Mouse (Mus musculus): Measurements from ENCODE around the gene Stard7. TPM values are rescaled to one million over a fixed set of nuclear protein-coding genes. Genes with fewer than 3 reads are reported as not detected.
"Not testable (repeated sequence)": the region's sequence is repeated elsewhere in the genome, so short reads cannot be mapped to it uniquely, and the experiment has no call there.

The Stard7 gene
- polyA plus RNA-seq, 1 experiment from 2014 or later = 94.5 TPM

GRCm38 (mm10) chr2:127272049-127272448 lies 2.0 kb downstream of the Stard7 start:
- ATAC-seq; H3K9me3 ChIP-seq (replicated peaks; ENCODE audit: control insufficient read depth, low read length, poor library complexity, severe bottlenecking); H3K27ac ChIP-seq (ENCODE audit: low read length); H3K36me3 ChIP-seq (ENCODE audit: control insufficient read depth, insufficient read depth, low read length); H3K27me3 ChIP-seq (ENCODE audit: control insufficient read depth, insufficient read depth, low read depth, low read length); H3K4me2 ChIP-seq (ENCODE audit: low read length); H3K4me3 ChIP-seq (ENCODE audit: low read depth, low read length); H3K9ac ChIP-seq (ENCODE audit: low read depth, low read length): not testable (repeated sequence)
- WGBS = 94% methylated on average over 4 of the region's 4 CpGs
- H3K4me1 ChIP-seq (ENCODE audit: control insufficient read depth, insufficient read depth, low read length) = peaks cover 36% of the 10 kb centered on the region

- ATAC-seq = no peak
- WGBS = 96% methylated on average over 3 of the region's 3 CpGs
Measured at GRCm38 (mm10) chr2:127272806-127273205, 2.8 kb downstream of the Stard7 start.

GRCm38 (mm10) chr2:127274590-127274989 lies 4.6 kb downstream of the Stard7 start:
- 93% methylated on average over 2 of the region's 2 CpGs for WGBS
- H3K27ac ChIP-seq (ENCODE audit: low read length) = no peak overlapping the region
- H3K4me3 ChIP-seq (ENCODE audit: low read depth, low read length) = no peak overlapping the region
- no peak overlapping the region for H3K9ac ChIP-seq (ENCODE audit: low read depth, low read length)
- H3K4me2 ChIP-seq (ENCODE audit: low read length) = no peak overlapping the region
- no peak for ATAC-seq
- no peaks in the 10 kb centered on the region for H3K9me3 ChIP-seq (replicated peaks; ENCODE audit: control insufficient read depth, low read length, poor library complexity, severe bottlenecking)
- no peaks in the 10 kb centered on the region; the same call in 1 of the 2 replicates for H3K36me3 ChIP-seq (ENCODE audit: control insufficient read depth, insufficient read depth, low read length)
- no peaks in the 10 kb centered on the region for H3K27me3 ChIP-seq (ENCODE audit: control insufficient read depth, insufficient read depth, low read depth, low read length)
- H3K4me1 ChIP-seq (ENCODE audit: control insufficient read depth, insufficient read depth, low read length) = peaks cover 36% of the 10 kb centered on the region

More at GRCm38 (mm10) chr2:127272806-127273205, 2.8 kb downstream of the Stard7 start:
- Histone ChIP-seq H3K4me3 (ENCODE audit: low read depth, low read length) (no peak overlapping the region), H3K9ac (ENCODE audit: low read depth, low read length) (no peak overlapping the region), H3K9me3 (replicated peaks; ENCODE audit: control insufficient read depth, low read length, poor library complexity, severe bottlenecking) (no peaks in the 10 kb centered on the region), H3K27ac (ENCODE audit: low read length) (no peak overlapping the region), H3K36me3 (ENCODE audit: control insufficient read depth, insufficient read depth, low read length) (no peaks in the 10 kb centered on the region; the same call in 1 of the 2 replicates), H3K4me2 (ENCODE audit: low read length) (no peak overlapping the region), H3K27me3 (ENCODE audit: control insufficient read depth, insufficient read depth, low read depth, low read length) (no peaks in the 10 kb centered on the region), H3K4me1 (ENCODE audit: control insufficient read depth, insufficient read depth, low read length) (peaks cover 36% of the 10 kb centered on the region)

GRCm38 (mm10) chr2:127275551-127276320 lies 5.7 kb downstream of the Stard7 start:
- Histone ChIP-seq H3K9ac (ENCODE audit: low read depth, low read length) (no peak overlapping the region), H3K9me3 (replicated peaks; ENCODE audit: control insufficient read depth, low read length, poor library complexity, severe bottlenecking) (no peaks in the 10 kb centered on the region), H3K4me3 (ENCODE audit: low read depth, low read length) (no peak overlapping the region), H3K27ac (ENCODE audit: low read length) (no peak overlapping the region), H3K36me3 (ENCODE audit: control insufficient read depth, insufficient read depth, low read length) (no peaks in the 10 kb centered on the region; the same call in 1 of the 2 replicates), H3K27me3 (ENCODE audit: control insufficient read depth, insufficient read depth, low read depth, low read length) (no peaks in the 10 kb centered on the region), H3K4me1 (ENCODE audit: control insufficient read depth, insufficient read depth, low read length) (peaks cover 36% of the 10 kb centered on the region), H3K4me2 (ENCODE audit: low read length) (no peak overlapping the region)
- ATAC-seq = no peak
- WGBS = 85% methylated on average over 5 of the region's 5 CpGs

GRCm38 (mm10) chr2:127278162-127278561 lies 8.1 kb downstream of the Stard7 start:
- H3K4me2 ChIP-seq (ENCODE audit: low read length) = no peak overlapping the region
- H3K4me1 ChIP-seq (ENCODE audit: control insufficient read depth, insufficient read depth, low read length) = peaks cover 17% of the 10 kb centered on the region
- ATAC-seq = no peak
- H3K9me3 ChIP-seq (replicated peaks; ENCODE audit: control insufficient read depth, low read length, poor library complexity, severe bottlenecking) = no peaks in the 10 kb centered on the region
- no peak overlapping the region for H3K27ac ChIP-seq (ENCODE audit: low read length)
- H3K9ac ChIP-seq (ENCODE audit: low read depth, low read length) = no peak overlapping the region
- H3K36me3 ChIP-seq (ENCODE audit: control insufficient read depth, insufficient read depth, low read length) = no peaks in the 10 kb centered on the region
- H3K4me3 ChIP-seq (ENCODE audit: low read depth, low read length) = no peak overlapping the region
- H3K27me3 ChIP-seq (ENCODE audit: control insufficient read depth, insufficient read depth, low read depth, low read length) = no peaks in the 10 kb centered on the region

GRCm38 (mm10) chr2:127292250-127292649 lies 22.2 kb downstream of the Stard7 start:
- ATAC-seq = no peak
- 89% methylated on average over 4 of the region's 4 CpGs for WGBS
- H3K4me2 ChIP-seq (ENCODE audit: low read length) = no peak overlapping the region
- H3K36me3 ChIP-seq (ENCODE audit: control insufficient read depth, insufficient read depth, low read length) = peaks cover 39% of the 10 kb centered on the region
- H3K4me1 ChIP-seq (ENCODE audit: control insufficient read depth, insufficient read depth, low read length) = no peaks in the 10 kb centered on the region
- H3K27me3 ChIP-seq (ENCODE audit: control insufficient read depth, insufficient read depth, low read depth, low read length) = no peaks in the 10 kb centered on the region
- no peak overlapping the region for H3K4me3 ChIP-seq (ENCODE audit: low read depth, low read length)
- H3K9ac ChIP-seq (ENCODE audit: low read depth, low read length) = no peak overlapping the region
- no peak overlapping the region for H3K27ac ChIP-seq (ENCODE audit: low read length)
- no peaks in the 10 kb centered on the region for H3K9me3 ChIP-seq (replicated peaks; ENCODE audit: control insufficient read depth, low read length, poor library complexity, severe bottlenecking)

GRCm38 (mm10) chr2:127297001-127297805 lies 27.2 kb downstream of the Stard7 start:
- no peak for ATAC-seq
- H3K4me3 ChIP-seq (ENCODE audit: low read depth, low read length) = no peak overlapping the region
- peaks cover 44% of the 10 kb centered on the region for H3K36me3 ChIP-seq (ENCODE audit: control insufficient read depth, insufficient read depth, low read length)
- 95% methylated on average over 7 of the region's 7 CpGs for WGBS
- no peak overlapping the region for H3K4me2 ChIP-seq (ENCODE audit: low read length)
- no peaks in the 10 kb centered on the region for H3K4me1 ChIP-seq (ENCODE audit: control insufficient read depth, insufficient read depth, low read length)
- H3K27me3 ChIP-seq (ENCODE audit: control insufficient read depth, insufficient read depth, low read depth, low read length) = no peaks in the 10 kb centered on the region
- H3K9me3 ChIP-seq (replicated peaks; ENCODE audit: control insufficient read depth, low read length, poor library complexity, severe bottlenecking) = no peaks in the 10 kb centered on the region
- no peak overlapping the region for H3K27ac ChIP-seq (ENCODE audit: low read length)
- no peak overlapping the region for H3K9ac ChIP-seq (ENCODE audit: low read depth, low read length)

GRCm38 (mm10) chr2:127298056-127298455 lies 28.0 kb downstream of the Stard7 start:
- Histone ChIP-seq H3K36me3 (ENCODE audit: control insufficient read depth, insufficient read depth, low read length) (peaks cover 39% of the 10 kb centered on the region), H3K9ac (ENCODE audit: low read depth, low read length) (no peak overlapping the region)

GRCm38 (mm10) chr2:127300701-127301100 lies 30.7 kb downstream of the Stard7 start:
- Histone ChIP-seq H3K4me2 (ENCODE audit: low read length) (no peak overlapping the region), H3K4me3 (ENCODE audit: low read depth, low read length) (no peak overlapping the region), H3K36me3 (ENCODE audit: control insufficient read depth, insufficient read depth, low read length) (peaks cover 29% of the 10 kb centered on the region), H3K27me3 (ENCODE audit: control insufficient read depth, insufficient read depth, low read depth, low read length) (no peaks in the 10 kb centered on the region), H3K9ac (ENCODE audit: low read depth, low read length) (no peak overlapping the region), H3K9me3 (replicated peaks; ENCODE audit: control insufficient read depth, low read length, poor library complexity, severe bottlenecking) (no peaks in the 10 kb centered on the region), H3K4me1 (ENCODE audit: control insufficient read depth, insufficient read depth, low read length) (no peaks in the 10 kb centered on the region), H3K27ac (ENCODE audit: low read length) (no peak overlapping the region)
- ATAC-seq = no peak
- 90% methylated on average over 3 of the region's 3 CpGs for WGBS

More at GRCm38 (mm10) chr2:127298056-127298455, 28.0 kb downstream of the Stard7 start:
- H3K4me2 ChIP-seq (ENCODE audit: low read length) = no peak overlapping the region
- H3K27me3 ChIP-seq (ENCODE audit: control insufficient read depth, insufficient read depth, low read depth, low read length) = no peaks in the 10 kb centered on the region
- no peak overlapping the region for H3K4me3 ChIP-seq (ENCODE audit: low read depth, low read length)
- WGBS = 100% methylated on average over 1 of the region's 1 CpGs
- no peak for ATAC-seq
- no peaks in the 10 kb centered on the region for H3K9me3 ChIP-seq (replicated peaks; ENCODE audit: control insufficient read depth, low read length, poor library complexity, severe bottlenecking)
- no peaks in the 10 kb centered on the region for H3K4me1 ChIP-seq (ENCODE audit: control insufficient read depth, insufficient read depth, low read length)
- no peak overlapping the region for H3K27ac ChIP-seq (ENCODE audit: low read length)

All from midbrain, embryonic 16.5 days (tissue).